ENCODE assay signal across 14 mouse cellular contexts in genomic region chr10:30683449-30683848, GRCm38 (mm10).
"Had no signal": no experiment of that assay in that cellular context is flagged by ENCODE, and none has a peak within 500 bp of the region (broad histone marks: within the 10 kb centered on the region; RNA-seq: fewer than 3 reads in every experiment).

No protein-coding gene starts in this region.

- H3K9me3 ChIP-seq: kidney, embryonic 15.5 days; liver, embryonic 13.5 days had no signal

- H3K27ac ChIP-seq: kidney, embryonic 15.5 days; layer of hippocampus, adult 2 months; left cerebral cortex, adult 2 months; liver, embryonic 13.5 days had no signal

- H3K4me2 ChIP-seq: kidney, embryonic 15.5 days; liver, embryonic 13.5 days; lung, embryonic 14.5 days; midbrain, embryonic 11.5 days had no signal

- H3K4me1 ChIP-seq: kidney, embryonic 15.5 days; liver, embryonic 13.5 days had no signal

- DNase-seq: kidney, adult 11 months; kidney, adult 8-10 months; kidney, postnatal 10 days; kidney, postnatal 4 days; layer of hippocampus, postnatal 36 days; liver, embryonic 13.5 days; lung, embryonic 14.5 days; midbrain, embryonic 14.5 days; thymus, postnatal 25 days had no signal

- H3K4me3 ChIP-seq: kidney, embryonic 15.5 days; layer of hippocampus, adult 2 months; left cerebral cortex, adult 2 months; liver, embryonic 13.5 days had no signal

- ATAC-seq: lung, postnatal 0 days had no signal

- H3K9ac ChIP-seq: kidney, embryonic 15.5 days; liver, embryonic 13.5 days; lung, embryonic 14.5 days had no signal

- H3K27me3 ChIP-seq: kidney, embryonic 15.5 days; liver, embryonic 13.5 days had no signal
